In the genomic region with DNA sequence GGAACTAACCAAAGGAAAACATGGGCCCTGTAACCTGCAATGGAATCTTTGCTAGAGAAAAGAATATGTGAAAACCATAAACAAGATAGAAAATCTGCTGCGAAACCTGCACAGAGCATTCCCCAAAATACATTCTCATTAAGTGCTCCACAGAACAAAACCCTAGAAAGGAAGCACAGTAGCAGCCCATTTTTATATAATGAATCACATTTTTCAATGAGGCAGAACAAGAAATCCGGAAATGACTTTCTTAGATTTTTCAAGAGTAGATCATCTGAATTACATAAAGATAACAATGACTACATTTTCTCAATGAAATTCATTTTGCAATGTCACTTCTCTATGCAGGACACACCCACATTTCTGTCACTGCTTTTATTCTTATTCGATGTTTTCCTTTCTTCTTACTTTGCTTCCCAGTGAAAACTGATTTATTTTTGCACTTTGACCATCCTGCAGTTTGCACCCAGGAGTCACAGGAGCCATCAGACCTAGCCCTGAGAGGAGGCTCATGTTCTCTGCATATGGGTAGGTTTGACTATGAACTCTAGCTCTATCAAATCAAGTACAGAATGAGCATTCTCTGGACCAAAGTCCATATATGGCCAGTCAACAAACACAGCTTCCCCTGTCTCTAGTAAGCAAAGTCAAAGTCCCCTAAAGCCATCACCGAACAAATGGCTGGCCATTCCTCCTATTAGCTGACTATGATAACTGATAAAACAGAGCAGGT, we compare ENCODE assay signal across 33 mouse cellular contexts. TPM values are rescaled to one million over a fixed set of nuclear protein-coding genes. Genes with fewer than 3 reads are reported as not detected.
DNase-seq lines count a peak whose midpoint lies in the region; ATAC-seq and TF ChIP-seq lines count a peak whose summit lies in the region.
"Had no signal": no experiment of that assay in that cellular context is flagged by ENCODE, and none has a peak within 500 bp of the region (broad histone marks: within the 10 kb centered on the region; RNA-seq: fewer than 3 reads in every experiment).

No protein-coding gene starts in this region.

- no peak overlapping the region for H3K4me3 ChIP-seq in kidney, embryonic 16.5 days (ENCODE audit: low read length)
- no peak overlapping the region for H3K4me3 ChIP-seq in left cerebral cortex, adult 2 months
- H3K4me3 ChIP-seq in intestine, embryonic 16.5 days (ENCODE audit: low read length), result no peak overlapping the region
- H3K4me3 ChIP-seq: embryonic facial prominence, embryonic 10.5 days; embryonic facial prominence, embryonic 15.5 days; forebrain, embryonic 13.5 days; hindbrain, embryonic 13.5 days; limb, embryonic 10.5 days; limb, embryonic 15.5 days; midbrain, embryonic 13.5 days; neural tube, embryonic 13.5 days had no signal

- no peak for TF ChIP-seq CTCF in left cerebral cortex, adult 2 months (IDR thresholded peaks at IDR 0.05)
- no peak for TF ChIP-seq CTCF in Patski (IDR thresholded peaks at IDR 0.05)

- no peaks in the 10 kb centered on the region for H3K27me3 ChIP-seq in kidney, embryonic 16.5 days (ENCODE audit: insufficient read depth, low read length)
- no peaks in the 10 kb centered on the region for H3K27me3 ChIP-seq in Patski
- H3K27me3 ChIP-seq in intestine, embryonic 16.5 days (replicated peaks; ENCODE audit: control insufficient read depth, insufficient read depth, low read length), result no peaks in the 10 kb centered on the region
- H3K27me3 ChIP-seq: embryonic facial prominence, embryonic 15.5 days; forebrain, embryonic 13.5 days; hindbrain, embryonic 13.5 days; limb, embryonic 15.5 days; midbrain, embryonic 13.5 days; neural tube, embryonic 13.5 days had no signal

- H3K36me3 ChIP-seq in kidney, embryonic 16.5 days (ENCODE audit: insufficient read depth, low read length), result no peaks in the 10 kb centered on the region
- H3K36me3 ChIP-seq in intestine, embryonic 16.5 days (ENCODE audit: control insufficient read depth, insufficient read depth, low read length), result no peaks in the 10 kb centered on the region
- H3K36me3 ChIP-seq: embryonic facial prominence, embryonic 10.5 days; embryonic facial prominence, embryonic 15.5 days; hindbrain, embryonic 13.5 days; limb, embryonic 10.5 days; limb, embryonic 15.5 days; midbrain, embryonic 13.5 days; neural tube, embryonic 13.5 days had no signal

- H3K9me3 ChIP-seq in kidney, embryonic 16.5 days (ENCODE audit: low read length), result no peaks in the 10 kb centered on the region
- no peaks in the 10 kb centered on the region for H3K9me3 ChIP-seq in intestine, embryonic 16.5 days (ENCODE audit: control insufficient read depth, low read length)
- H3K9me3 ChIP-seq: embryonic facial prominence, embryonic 10.5 days; embryonic facial prominence, embryonic 15.5 days; forebrain, embryonic 13.5 days; hindbrain, embryonic 13.5 days; limb, embryonic 10.5 days; limb, embryonic 15.5 days; midbrain, embryonic 13.5 days; neural tube, embryonic 13.5 days had no signal

- intact Hi-C loops in left cerebral cortex, adult 2 months (cut with DNase I), result loop anchor here (2.0 kb wide), 1 partner anchor 62 kb away; no protein-coding TSS in a partner anchor

- no peak for ATAC-seq in kidney, embryonic 16.5 days (ENCODE audit: low FRiP score, low TSS enrichment)
- ATAC-seq in Patski, result peak; percentile 82
- ATAC-seq in intestine, embryonic 16.5 days, result peak; percentile 94
- ATAC-seq: forebrain, embryonic 13.5 days; midbrain, embryonic 13.5 days had no signal

- DNase-seq in kidney, adult 11 months, result peak; percentile 17
- no peak for DNase-seq in left cerebral cortex, adult 2 months (ENCODE audit: extremely low spot score in 1 of 2, low spot score in 2 of 2)
- no peak for DNase-seq in left cerebral cortex, adult 9 months (ENCODE audit: low spot score in 2 of 2)
- DNase-seq in Patski (ENCODE audit: low read depth, low spot score), result no peak
- DNase-seq in right cerebral cortex, postnatal 14 days, result no peak
- DNase-seq in right cerebral cortex, postnatal 4 days, result no peak
- DNase-seq: adrenal gland, adult 2 months; adrenal gland, postnatal 36 days; cerebellum, adult 2 months; cerebellum, postnatal 14 days; gastrocnemius, postnatal 25 days; heart, adult 18-20 months; heart, postnatal 4 days; lung, adult 2 months; lung, postnatal 10 days; right cerebral cortex, postnatal 25 days; thymus, adult 2 months; thymus, postnatal 36 days had no signal

- in situ Hi-C loops in Patski (cut with MboI; ENCODE audit: low pct_unique_long_range_greater_than_20kb), result no loop called here

- no peak overlapping the region for H3K27ac ChIP-seq in kidney, embryonic 16.5 days (ENCODE audit: low read length)
- peak overlapping the region; percentile 34; the same call in 1 of the 2 replicates for H3K27ac ChIP-seq in left cerebral cortex, adult 2 months
- peak overlapping the region; percentile 54 for H3K27ac ChIP-seq in intestine, embryonic 16.5 days (ENCODE audit: low read length)
- H3K27ac ChIP-seq: embryonic facial prominence, embryonic 10.5 days; embryonic facial prominence, embryonic 15.5 days; forebrain, embryonic 13.5 days; hindbrain, embryonic 13.5 days; kidney, postnatal 0 days; limb, embryonic 10.5 days; limb, embryonic 15.5 days; macrophage; midbrain, embryonic 13.5 days; neural tube, embryonic 13.5 days had no signal

- H3K4me2 ChIP-seq in kidney, embryonic 16.5 days (replicated peaks; ENCODE audit: low read depth, low read length), result no peak overlapping the region
- no peak overlapping the region for H3K4me2 ChIP-seq in intestine, embryonic 16.5 days (ENCODE audit: low read depth, low read length)
- H3K4me2 ChIP-seq: embryonic facial prominence, embryonic 15.5 days; forebrain, embryonic 13.5 days; heart, embryonic 11.5 days; hindbrain, embryonic 13.5 days; limb, embryonic 15.5 days; midbrain, embryonic 13.5 days; neural tube, embryonic 13.5 days had no signal

- POLR2A ChIA-PET in Patski (lab: Charles Lee), result no interaction called here

- 86% methylated on average over 4 of the region's 4 CpGs for WGBS in kidney, embryonic 16.5 days
- WGBS in intestine, embryonic 16.5 days, result 77% methylated on average over 4 of the region's 4 CpGs

- CTCF ChIA-PET in Patski (lab: Charles Lee), result interaction anchor here (0.9 to 1.7 kb wide), 7 partner anchors 11 to 62 kb away, joined by 3 to 6 read pairs (median 4); no protein-coding TSS in a partner anchor

- no peaks in the 10 kb centered on the region for H3K4me1 ChIP-seq in kidney, embryonic 16.5 days (ENCODE audit: insufficient read depth, low read length)
- no peaks in the 10 kb centered on the region for H3K4me1 ChIP-seq in intestine, embryonic 16.5 days (ENCODE audit: control insufficient read depth, insufficient read depth, low read length)
- H3K4me1 ChIP-seq: embryonic facial prominence, embryonic 10.5 days; embryonic facial prominence, embryonic 15.5 days; limb, embryonic 10.5 days; limb, embryonic 15.5 days had no signal

- no peak overlapping the region for H3K9ac ChIP-seq in kidney, embryonic 16.5 days (replicated peaks; ENCODE audit: low read length)
- no peak overlapping the region for H3K9ac ChIP-seq in intestine, embryonic 16.5 days (ENCODE audit: low read depth, low read length)
- H3K9ac ChIP-seq: embryonic facial prominence, embryonic 15.5 days; forebrain, embryonic 13.5 days; hindbrain, embryonic 13.5 days; limb, embryonic 15.5 days; midbrain, embryonic 13.5 days; neural tube, embryonic 13.5 days had no signal

RNA-seq across cellular contexts. Expression of gene Cobl, which starts 53.5 kb away (rescaled TPM):
- 7.5 and 7.6 TPM in 2 replicates for polyA plus RNA-seq in kidney, embryonic 16.5 days (2015; fragmentation: Nextera tagmentation; extraction: Ambion mirVana)
- 100 to 1,000 TPM; 130 to 137 TPM for total RNA-seq in left cerebral cortex, adult 2 months (2021)
- polyA plus RNA-seq in Patski (2021), result 51.7 TPM
- 7.4 and 8.8 TPM in 2 replicates for polyA plus RNA-seq in intestine, embryonic 16.5 days (2015; fragmentation: Nextera tagmentation; extraction: Ambion mirVana)
- total RNA-seq: megakaryocyte-erythroid progenitor cell, adult 5-6 weeks; MEL had no signal
- polyA plus RNA-seq: macrophage had no signal
